Mouse (Mus musculus): ENCODE data around the gene Pms1. TPM values are rescaled to one million over a fixed set of nuclear protein-coding genes. Genes with fewer than 3 reads are reported as not detected.
"Not testable (repeated sequence)": the region's sequence is repeated elsewhere in the genome, so short reads cannot be mapped to it uniquely, and the experiment has no call there.

Pms1 gene
- polyA plus RNA-seq (2015; fragmentation: Nextera tagmentation; extraction: Ambion mirVana), result 24.3 and 26.6 TPM in 2 replicates

GRCm38 (mm10) chr1:53296581-53297383, at the start of gene Pms1, which contains the start of the genes Ormdl1 and Gm28778:
Gene Pms1, minus strand, starts transcription at chr1:53297018.
Gene Ormdl1, plus strand, starts transcription at chr1:53297095.
Gene Gm28778, plus strand, starts transcription at chr1:53297111.
- peak; percentile 100 for ATAC-seq (ENCODE audit: low FRiP score, low read depth)
- H3K27ac ChIP-seq, result peak within 1 kb of the TSS; percentile 86
- peak within 1 kb of the TSS; percentile 65 for H3K4me2 ChIP-seq (replicated peaks)
- peaks cover 11% of the 10 kb centered on the region for H3K36me3 ChIP-seq
- peak within 1 kb of the TSS; percentile 78 for H3K4me3 ChIP-seq
- H3K9me3 ChIP-seq, result no peaks in the 10 kb centered on the region
- under 1% methylated on average over 66 of the region's 66 CpGs for WGBS
- peak within 1 kb of the TSS; percentile 91 for H3K9ac ChIP-seq
- peaks cover 13% of the 10 kb centered on the region for H3K4me1 ChIP-seq
- H3K27me3 ChIP-seq, result no peaks in the 10 kb centered on the region

GRCm38 (mm10) chr1:53341071-53341470, 44.3 kb upstream of the Pms1 start:
- no peaks in the 10 kb centered on the region for H3K4me1 ChIP-seq
- WGBS, result over 99% methylated on average over 2 of the region's 2 CpGs
- no peak overlapping the region for H3K27ac ChIP-seq
- H3K36me3 ChIP-seq, result peaks cover 50% of the 10 kb centered on the region
- peaks cover 28% of the 10 kb centered on the region for H3K9me3 ChIP-seq
- no peak overlapping the region for H3K9ac ChIP-seq
- no peak for ATAC-seq (ENCODE audit: low FRiP score, low read depth)
- no peak overlapping the region for H3K4me2 ChIP-seq (replicated peaks)
- no peaks in the 10 kb centered on the region for H3K27me3 ChIP-seq
- H3K4me3 ChIP-seq, result no peak overlapping the region

GRCm38 (mm10) chr1:53337403-53337802, 40.6 kb upstream of the Pms1 start:
- not testable (repeated sequence) for H3K4me2 ChIP-seq (replicated peaks); H3K9ac ChIP-seq
- WGBS, result 68% methylated on average over 2 of the region's 2 CpGs

GRCm38 (mm10) chr1:53335465-53335864, 38.6 kb upstream of the Pms1 start:
- peaks cover 4% of the 10 kb centered on the region for H3K36me3 ChIP-seq
- H3K9ac ChIP-seq, result no peak overlapping the region
- H3K4me1 ChIP-seq, result no peaks in the 10 kb centered on the region
- no peak for ATAC-seq (ENCODE audit: low FRiP score, low read depth)
- H3K27ac ChIP-seq, result no peak overlapping the region
- H3K4me2 ChIP-seq (replicated peaks), result no peak overlapping the region
- H3K27me3 ChIP-seq, result no peaks in the 10 kb centered on the region
- peaks cover 8% of the 10 kb centered on the region; the same call in 1 of the 2 replicates for H3K9me3 ChIP-seq
- no peak overlapping the region for H3K4me3 ChIP-seq

More at GRCm38 (mm10) chr1:53337403-53337802, 40.6 kb upstream of the Pms1 start:
- Histone ChIP-seq H3K36me3 (peaks cover 22% of the 10 kb centered on the region), H3K9me3 (peaks cover 26% of the 10 kb centered on the region)
- ATAC-seq (ENCODE audit: low FRiP score, low read depth); H3K27me3 ChIP-seq; H3K27ac ChIP-seq; H3K4me3 ChIP-seq; H3K4me1 ChIP-seq: not testable (repeated sequence)

GRCm38 (mm10) chr1:53333527-53333926, 36.7 kb upstream of the Pms1 start:
- H3K36me3 ChIP-seq; H3K4me2 ChIP-seq (replicated peaks); H3K27me3 ChIP-seq; ATAC-seq (ENCODE audit: low FRiP score, low read depth); H3K27ac ChIP-seq; H3K9ac ChIP-seq; H3K9me3 ChIP-seq; H3K4me3 ChIP-seq; H3K4me1 ChIP-seq: not testable (repeated sequence)
- WGBS, result 82% methylated on average over 5 of the region's 5 CpGs

GRCm38 (mm10) chr1:53324827-53325494, 28.1 kb upstream of the Pms1 start:
- WGBS, result 92% methylated on average over 5 of the region's 5 CpGs
- no peak overlapping the region for H3K27ac ChIP-seq
- no peak overlapping the region for H3K4me2 ChIP-seq (replicated peaks)
- ATAC-seq (ENCODE audit: low FRiP score, low read depth), result no peak
- H3K4me1 ChIP-seq, result no peaks in the 10 kb centered on the region
- peaks cover 7% of the 10 kb centered on the region for H3K36me3 ChIP-seq
- H3K9ac ChIP-seq, result no peak overlapping the region
- H3K9me3 ChIP-seq, result no peaks in the 10 kb centered on the region
- no peak overlapping the region for H3K4me3 ChIP-seq
- no peaks in the 10 kb centered on the region for H3K27me3 ChIP-seq

GRCm38 (mm10) chr1:53324277-53324676, 27.5 kb upstream of the Pms1 start:
- no peaks in the 10 kb centered on the region for H3K4me1 ChIP-seq
- H3K27me3 ChIP-seq, result no peaks in the 10 kb centered on the region
- H3K4me3 ChIP-seq, result no peak overlapping the region
- 95% methylated on average over 1 of the region's 1 CpGs for WGBS
- H3K9me3 ChIP-seq, result no peaks in the 10 kb centered on the region
- no peak overlapping the region for H3K27ac ChIP-seq
- H3K4me2 ChIP-seq (replicated peaks), result no peak overlapping the region
- H3K36me3 ChIP-seq, result peaks cover 7% of the 10 kb centered on the region
- H3K9ac ChIP-seq, result no peak overlapping the region
- ATAC-seq (ENCODE audit: low FRiP score, low read depth), result no peak

GRCm38 (mm10) chr1:53323254-53323653, 26.4 kb upstream of the Pms1 start:
- no peak for ATAC-seq (ENCODE audit: low FRiP score, low read depth)
- Histone ChIP-seq H3K27me3 (no peaks in the 10 kb centered on the region), H3K4me1 (no peaks in the 10 kb centered on the region), H3K9ac (no peak overlapping the region), H3K36me3 (peaks cover 12% of the 10 kb centered on the region), H3K4me3 (no peak overlapping the region), H3K4me2 (replicated peaks) (no peak overlapping the region), H3K27ac (no peak overlapping the region), H3K9me3 (no peaks in the 10 kb centered on the region)
- 92% methylated on average over 5 of the region's 5 CpGs for WGBS

- 93% methylated on average over 4 of the region's 4 CpGs for WGBS
Measured at GRCm38 (mm10) chr1:53321662-53322344, 25.0 kb upstream of the Pms1 start.

GRCm38 (mm10) chr1:53312989-53313967, 16.5 kb upstream of the Pms1 start, which contains the start of gene Osgepl1:
Gene Osgepl1, plus strand, starts transcription at chr1:53313624.
- Histone ChIP-seq H3K4me2 (replicated peaks) (peak within 1 kb of the TSS; percentile 68), H3K4me3 (peak within 1 kb of the TSS; percentile 58), H3K9ac (peak within 1 kb of the TSS; percentile 73), H3K4me1 (no peaks in the 10 kb centered on the region), H3K27ac (peak within 1 kb of the TSS; percentile 76), H3K36me3 (peaks cover 14% of the 10 kb centered on the region), H3K27me3 (no peaks in the 10 kb centered on the region), H3K9me3 (no peaks in the 10 kb centered on the region)
- 3% methylated on average over 27 of the region's 27 CpGs for WGBS
- ATAC-seq (ENCODE audit: low FRiP score, low read depth), result peak; percentile 96

More at GRCm38 (mm10) chr1:53321662-53322344, 25.0 kb upstream of the Pms1 start:
- Histone ChIP-seq H3K9me3 (no peaks in the 10 kb centered on the region), H3K27ac (no peak overlapping the region), H3K4me1 (no peaks in the 10 kb centered on the region), H3K9ac (no peak overlapping the region), H3K4me3 (no peak overlapping the region), H3K27me3 (no peaks in the 10 kb centered on the region), H3K36me3 (peaks cover 20% of the 10 kb centered on the region), H3K4me2 (replicated peaks) (no peak overlapping the region)
- ATAC-seq (ENCODE audit: low FRiP score, low read depth), result no peak

- H3K9ac ChIP-seq, result no peak overlapping the region
- no peak overlapping the region for H3K27ac ChIP-seq
- ATAC-seq (ENCODE audit: low FRiP score, low read depth), result no peak
- H3K4me1 ChIP-seq, result peaks cover 13% of the 10 kb centered on the region
- H3K4me3 ChIP-seq, result no peak overlapping the region
- H3K36me3 ChIP-seq, result peaks cover 9% of the 10 kb centered on the region
- WGBS, result 79% methylated on average over 4 of the region's 4 CpGs
- no peaks in the 10 kb centered on the region for H3K9me3 ChIP-seq
- H3K4me2 ChIP-seq (replicated peaks), result no peak overlapping the region
- H3K27me3 ChIP-seq, result no peaks in the 10 kb centered on the region
Measured at GRCm38 (mm10) chr1:53300506-53300905, 3.7 kb upstream of the Pms1 start.
